Mouse (Mus musculus) cortical plate, adult 2 months (tissue): ENCODE measurements around the gene Il22ra2. TPM values are rescaled to one million over a fixed set of nuclear protein-coding genes. Genes with fewer than 3 reads are reported as not detected.

ENCODE experiments used
- H3K27ac ChIP-seq: fragments of 200-500 bp; 2 replicates; pipeline ENCODE4 v1.5.1; 2012; ENCODE audit warnings: low read length, control low read depth, inconsistent platforms; ENCODE audit not compliant: insufficient read depth
- H3K4me1 ChIP-seq: fragments of 200-500 bp; 2 replicates; pipeline ENCODE4 v1.6.1; 2011; ENCODE audit warnings: low read length; ENCODE audit not compliant: control insufficient read depth, insufficient read depth
- H3K4me3 ChIP-seq: fragments of 200-500 bp; 2 replicates; pipeline ENCODE4 v1.5.1; 2011; ENCODE audit warnings: mild to moderate bottlenecking, low read length, control low read depth; ENCODE audit not compliant: insufficient read depth
- CTCF ChIP-seq: fragments of 200-500 bp; IDR thresholded peaks from 2 replicates; pipeline ENCODE4 v1.5.1; 2011; ENCODE audit warnings: mild to moderate bottlenecking, control low read depth, low read length; ENCODE audit not compliant: insufficient read depth; ENCODE audit errors: extremely low read depth
- POLR2A ChIP-seq: fragments of 200-500 bp; IDR thresholded peaks from 2 replicates; pipeline ENCODE4 v1.6.1; 2011; ENCODE audit warnings: mild to moderate bottlenecking, low read length, control low read depth; ENCODE audit not compliant: insufficient read depth; ENCODE audit errors: extremely low read depth
- polyA plus RNA-seq: library from polyadenylated mRNA; depleted of rRNA; stranded (reverse); fragments of >200 nt; gene quantifications from 2 replicates; pipeline ENCODE4 v1.2.3, GENCODE M21; 2012; rRNA removed

The Il22ra2 gene
- polyA plus RNA-seq, 1 experiment, result not detected

- Histone ChIP-seq H3K4me3 (no peak overlapping the region), H3K4me1 (no peaks in the 10 kb centered on the region), H3K27ac (no peak overlapping the region)
- no peak for TF ChIP-seq CTCF
- TF ChIP-seq POLR2A, result no peak
Observed at GRCm38 (mm10) chr10:19631616-19632195, 9.9 kb downstream of the Il22ra2 start.

- H3K4me3 ChIP-seq, result no peak overlapping the region
- TF ChIP-seq CTCF (no peak), POLR2A (no peak)
- H3K4me1 ChIP-seq, result no peaks in the 10 kb centered on the region
- no peak overlapping the region for H3K27ac ChIP-seq
Observed at GRCm38 (mm10) chr10:19638851-19639250, 17.1 kb downstream of the Il22ra2 start.

- no peak overlapping the region for H3K4me3 ChIP-seq
- TF ChIP-seq CTCF, result no peak
- TF ChIP-seq POLR2A, result no peak
- no peaks in the 10 kb centered on the region for H3K4me1 ChIP-seq
- no peak overlapping the region for H3K27ac ChIP-seq
Observed at GRCm38 (mm10) chr10:19639630-19640029, 17.8 kb downstream of the Il22ra2 start.

- H3K27ac ChIP-seq, result no peak overlapping the region
- H3K4me3 ChIP-seq, result no peak overlapping the region
- 0 out of 2 replicates have a peak, but pooled peaks cover 1% of the 10 kb centered on the region for H3K4me1 ChIP-seq
- TF ChIP-seq CTCF, result no peak
Observed at GRCm38 (mm10) chr10:19645119-19645518, 23.3 kb downstream of the Il22ra2 start.

- TF ChIP-seq CTCF (no peak), POLR2A (no peak)
- Histone ChIP-seq H3K4me1 (no peaks in the 10 kb centered on the region), H3K4me3 (no peak overlapping the region), H3K27ac (no peak overlapping the region)
Observed at GRCm38 (mm10) chr10:19657426-19657825, 35.6 kb downstream of the Il22ra2 start.

- no peak for TF ChIP-seq CTCF
- no peak for TF ChIP-seq POLR2A
- Histone ChIP-seq H3K27ac (no peak overlapping the region), H3K4me3 (no peak overlapping the region), H3K4me1 (no peaks in the 10 kb centered on the region)
Observed at GRCm38 (mm10) chr10:19659953-19660352, 38.2 kb downstream of the Il22ra2 start.

GRCm38 (mm10) chr10:19668973-19669372 is 47.2 kb downstream of the Il22ra2 start:
- Histone ChIP-seq H3K4me1 (no peaks in the 10 kb centered on the region), H3K27ac (no peak overlapping the region), H3K4me3 (no peak overlapping the region)
- TF ChIP-seq CTCF (no peak), POLR2A (no peak)

GRCm38 (mm10) chr10:19672015-19672414 is 50.2 kb downstream of the Il22ra2 start:
- no peak overlapping the region for H3K4me3 ChIP-seq
- H3K27ac ChIP-seq, result no peak overlapping the region
- TF ChIP-seq POLR2A (no peak), CTCF (no peak)
- H3K4me1 ChIP-seq, result no peaks in the 10 kb centered on the region

GRCm38 (mm10) chr10:19673146-19673545 is 51.3 kb downstream of the Il22ra2 start:
- Histone ChIP-seq H3K4me3 (no peak overlapping the region), H3K27ac (no peak overlapping the region), H3K4me1 (no peaks in the 10 kb centered on the region)
- no peak for TF ChIP-seq CTCF
- no peak for TF ChIP-seq POLR2A

Other genes with a start within 250 kb of the Il22ra2 start
- 17.2 and 19.7 TPM in 2 replicates for gene Ifngr1, start 30.0 kb upstream of the Il22ra2 start, polyA plus RNA-seq
- gene Il20ra, start 90.6 kb downstream of the Il22ra2 start, polyA plus RNA-seq, result 0.13 and 0.38 TPM in 2 replicates
- gene Slc35d3, start 229.5 kb downstream of the Il22ra2 start, polyA plus RNA-seq, result 0.59 and 4.0 TPM in 2 replicates